Mouse (Mus musculus): Measurements from ENCODE around the gene Tbc1d16.

The Tbc1d16 gene

GRCm38 (mm10) chr11:119235596-119235995 is 7.3 kb upstream of the Tbc1d16 start:
- DNase-seq, result peak in 1 of 2 experiments; percentile 40

GRCm38 (mm10) chr11:119234770-119235169 is 6.5 kb upstream of the Tbc1d16 start:
- DNase-seq, result no peak

DNA sequence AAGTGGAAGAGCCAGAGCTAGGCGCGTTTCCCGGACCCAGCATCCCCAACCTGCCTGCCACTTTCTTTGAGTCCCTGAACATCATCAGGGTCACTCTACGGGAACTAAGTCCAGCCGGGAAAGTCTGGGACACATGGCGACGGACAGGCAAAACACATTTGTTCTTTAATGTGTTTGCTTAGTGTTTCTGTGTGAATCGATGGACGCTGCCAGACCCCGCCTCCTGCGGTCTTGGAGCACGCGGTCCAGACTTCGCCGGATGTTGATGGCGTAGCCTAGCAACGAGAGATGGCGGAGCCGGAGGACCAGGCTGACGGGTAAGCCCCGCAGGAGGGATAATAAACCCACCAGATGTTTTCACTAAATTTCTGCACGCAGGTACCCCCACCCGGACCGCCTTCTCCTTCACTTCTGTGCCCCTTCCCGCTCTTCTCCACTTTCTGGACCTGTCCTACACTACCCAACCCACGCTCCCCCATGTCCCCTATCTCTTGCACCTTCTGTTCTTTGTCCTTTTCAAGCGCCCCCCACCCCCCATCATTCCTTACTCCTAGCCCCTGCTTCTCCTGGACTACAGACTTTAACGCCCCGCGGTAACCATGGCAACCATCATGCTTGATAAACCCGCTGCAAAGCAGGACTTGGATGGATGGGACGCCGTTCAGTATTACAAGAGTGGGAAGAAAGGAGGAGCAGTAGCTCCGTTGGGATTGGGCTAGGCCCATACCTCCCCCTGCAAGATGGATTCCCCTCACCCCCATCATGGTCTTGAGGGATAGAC is 737 bp upstream of the Tbc1d16 start:
- peak; percentile 42 to 46 for DNase-seq

GRCm38 (mm10) chr11:119227591-119227990 is 708 bp downstream of the Tbc1d16 start:
- DNase-seq, result no peak

GRCm38 (mm10) chr11:119225634-119226033 is 2.7 kb downstream of the Tbc1d16 start:
- no peak for DNase-seq

DNA sequence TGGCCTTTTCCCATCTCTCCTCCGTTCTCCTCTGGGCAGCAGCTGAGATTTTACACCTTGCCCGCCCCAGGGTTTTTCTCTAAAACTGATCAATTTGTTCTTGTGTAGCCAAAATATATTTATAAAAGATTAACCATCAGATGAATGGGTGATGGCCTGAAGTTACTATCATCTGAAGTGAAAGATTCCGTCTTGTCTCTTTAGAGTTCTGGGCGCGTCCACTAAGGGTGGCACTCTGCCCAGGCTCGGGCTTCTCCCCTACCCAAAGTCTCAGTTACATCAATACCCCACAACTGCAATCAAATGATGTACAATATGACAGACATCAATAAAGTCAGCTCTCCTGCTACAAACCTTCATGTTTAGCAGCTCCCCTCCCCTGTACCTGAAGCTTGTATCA is 3.4 kb downstream of the Tbc1d16 start:
- no peak for DNase-seq

GRCm38 (mm10) chr11:119223124-119223890 is 5.0 kb downstream of the Tbc1d16 start:
- no peak for DNase-seq

- no peak for DNase-seq
Measured at GRCm38 (mm10) chr11:119221812-119222510, 6.3 kb downstream of the Tbc1d16 start.

- no peak for DNase-seq
Measured at GRCm38 (mm10) chr11:119219816-119220465, 8.4 kb downstream of the Tbc1d16 start.

- DNase-seq, result no peak
Measured at GRCm38 (mm10) chr11:119217861-119218260, 10.4 kb downstream of the Tbc1d16 start.

DNA sequence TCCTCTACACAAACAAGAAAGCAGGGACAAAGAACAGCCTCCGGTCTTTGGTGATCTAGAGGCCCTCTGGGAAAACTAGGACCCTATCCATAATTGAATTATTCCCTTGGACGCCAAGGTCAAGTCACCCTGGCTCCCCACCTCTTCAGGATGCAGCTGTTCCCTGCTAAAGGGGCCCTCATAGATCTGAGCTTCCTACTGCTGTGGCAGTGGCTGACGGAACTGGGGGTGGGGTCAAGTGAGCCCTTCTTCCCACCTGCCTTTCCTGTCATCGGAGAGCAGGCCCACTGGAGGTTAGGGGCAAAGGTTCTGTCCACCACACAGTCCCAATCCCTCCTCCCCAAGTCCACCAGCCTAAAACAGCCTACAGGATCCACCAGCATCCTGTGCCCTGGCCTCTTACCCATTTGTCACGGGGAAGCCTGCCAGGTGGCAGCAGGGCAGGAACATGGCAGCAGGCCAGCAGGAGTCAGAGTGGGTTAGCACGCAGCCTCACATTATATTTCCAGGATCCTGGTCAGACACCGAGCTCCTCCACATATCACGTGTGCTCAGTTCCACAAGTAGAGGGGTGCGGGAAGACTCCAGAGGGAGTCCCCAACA is 12.3 kb downstream of the Tbc1d16 start:
- no peak for DNase-seq

DNA sequence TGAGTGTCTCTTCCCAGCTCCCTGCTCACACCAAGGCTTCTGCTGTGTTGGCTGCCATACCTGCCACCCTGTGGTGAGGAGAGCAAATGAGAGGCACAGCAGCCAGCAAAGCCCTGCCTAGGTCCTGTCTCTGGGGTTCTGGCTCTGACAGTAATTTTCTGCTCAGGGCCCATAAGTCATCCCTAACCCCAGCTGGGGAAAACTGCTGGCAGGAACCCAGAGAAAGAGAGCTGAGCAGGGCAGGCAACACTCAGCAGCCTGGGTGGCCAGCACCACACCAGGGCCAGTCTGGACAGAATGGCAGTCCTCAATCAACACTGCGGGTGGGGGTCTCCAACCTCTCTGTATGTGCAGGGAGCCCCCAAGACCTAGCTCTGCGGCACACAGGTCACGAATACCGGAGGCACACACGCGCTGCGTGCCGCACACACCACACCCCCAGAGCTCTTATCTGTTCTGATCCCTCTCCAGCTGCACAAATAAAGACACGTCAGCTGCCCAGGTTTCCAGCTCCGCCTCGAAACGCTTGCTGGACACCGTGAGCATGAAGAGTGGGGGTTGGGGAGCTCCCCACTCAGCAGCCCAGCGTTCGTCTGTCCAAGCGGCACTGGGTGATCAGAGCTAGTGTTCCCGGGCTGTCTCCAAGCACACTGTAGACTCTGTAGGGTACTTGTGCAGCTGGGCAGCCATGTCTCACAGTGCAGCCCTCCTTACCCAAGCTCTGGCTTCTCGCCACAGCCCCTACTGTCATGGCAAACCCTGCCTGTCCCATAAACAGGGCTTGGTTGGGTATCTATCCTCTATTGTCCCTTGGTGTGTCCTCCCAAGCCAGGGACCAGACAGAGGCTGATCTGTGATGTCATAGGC is 13.0 kb downstream of the Tbc1d16 start:
- DNase-seq, result no peak

- no peak for DNase-seq
Measured at GRCm38 (mm10) chr11:119213166-119213885, 15.0 kb downstream of the Tbc1d16 start.

DNA sequence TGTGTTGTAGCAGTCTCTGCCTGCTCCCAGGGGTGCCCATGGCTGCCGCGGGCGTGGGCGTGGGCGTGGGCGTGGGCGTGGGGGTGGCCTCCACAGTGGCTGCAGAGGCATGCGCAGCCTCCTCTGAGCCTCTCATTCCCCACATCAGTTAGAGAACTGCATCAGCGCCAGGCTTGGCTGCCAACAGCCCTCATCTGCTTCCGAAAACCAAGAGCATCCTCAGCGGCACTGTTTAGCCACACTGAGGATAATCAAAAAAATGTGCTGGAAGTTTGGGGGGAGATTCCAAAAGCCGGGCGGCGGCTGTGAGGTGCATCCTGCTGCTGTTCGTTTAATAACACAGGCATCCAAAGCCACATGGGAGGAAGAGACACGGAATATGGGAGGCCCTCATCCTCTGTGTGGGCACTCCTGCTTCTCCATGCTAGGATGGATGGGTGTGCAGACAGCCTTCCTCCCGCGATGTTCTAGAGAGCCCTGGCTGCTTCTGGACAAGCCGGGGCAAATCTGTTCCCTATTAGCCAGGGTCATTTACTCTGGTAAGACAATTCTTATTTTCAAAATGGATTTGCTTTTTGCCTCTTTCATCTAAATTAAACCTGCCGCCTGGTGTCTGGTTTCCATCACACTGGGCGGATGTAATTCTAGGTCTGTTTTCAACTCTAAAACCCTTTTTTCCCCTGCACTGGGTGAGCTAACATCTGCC is 16.5 kb downstream of the Tbc1d16 start:
- no peak for DNase-seq

GRCm38 (mm10) chr11:119210321-119211100 is 17.8 kb downstream of the Tbc1d16 start:
- no peak for DNase-seq

- DNase-seq, result no peak
Measured at GRCm38 (mm10) chr11:119209371-119210025, 18.8 kb downstream of the Tbc1d16 start.

DNA sequence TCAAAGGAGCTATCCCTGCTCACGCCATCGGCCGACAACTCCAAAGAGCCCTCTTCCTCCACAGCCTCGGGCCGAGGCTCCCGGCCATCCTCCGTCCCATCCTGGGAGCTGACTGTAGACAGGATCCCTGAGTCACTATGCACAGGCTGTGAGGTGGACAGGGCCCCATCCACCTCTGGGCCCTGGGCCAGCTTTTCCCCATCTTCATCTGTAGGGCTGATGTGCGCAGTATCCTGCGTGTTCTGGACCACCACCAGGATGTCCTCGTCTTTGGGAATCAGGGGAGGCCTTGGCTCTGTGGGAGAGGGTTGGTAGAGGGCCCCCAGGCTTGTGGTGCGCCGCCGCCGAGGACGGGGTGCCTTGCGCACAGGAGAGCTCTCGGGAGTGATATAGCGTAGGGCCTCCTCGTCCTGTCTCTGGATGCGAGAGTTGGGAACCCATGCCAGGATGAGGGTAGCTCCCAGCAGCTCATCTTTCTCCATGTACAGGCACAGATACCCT is 19.4 kb downstream of the Tbc1d16 start:
- no peak for DNase-seq

GRCm38 (mm10) chr11:119207986-119208385 is 20.3 kb downstream of the Tbc1d16 start:
- no peak for DNase-seq

GRCm38 (mm10) chr11:119206562-119206961 is 21.7 kb downstream of the Tbc1d16 start:
- no peak for DNase-seq

All from thymus, adult 18-20 months (tissue).